Mouse (Mus musculus): ENCODE measurements at regions not wholly inside any gene's neighbourhood (a gene's known extent, or its start where the extent isn't known, plus 50 kb on each side); places are given as distances from the start of the nearest gene placed in this dataset.
A peak's percentile ranks its signal among the peaks of the same experiment; 100 is the strongest.

DNA sequence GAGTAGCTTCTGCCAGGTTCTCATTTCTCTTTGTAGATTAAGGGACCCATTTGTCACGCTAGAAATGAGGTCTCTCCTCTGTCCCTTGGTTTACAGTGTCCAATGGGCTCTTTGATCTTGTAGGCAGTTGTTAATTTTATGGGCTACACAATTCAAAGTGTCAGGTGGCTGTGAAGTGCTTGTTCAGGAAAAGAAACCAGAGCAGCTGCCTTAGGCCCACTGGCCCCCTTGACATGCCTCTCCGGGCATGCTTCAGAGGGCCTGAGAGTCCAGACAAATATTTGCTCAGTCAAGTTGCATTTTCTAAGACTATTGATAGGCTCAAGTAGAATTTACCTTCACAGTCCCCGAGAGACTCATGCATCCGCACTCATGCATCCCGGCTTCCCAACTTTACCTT lies 94.0 kb downstream of the Ackr3 start:
- Histone ChIP-seq H3K27ac (no peak overlapping the region), H3K4me3 (no peak overlapping the region)
- DNase-seq: no peak
- TF ChIP-seq CTCF (IDR thresholded peaks at IDR 0.05): no peak
- intact Hi-C loops (cut with DNase I): no loop called here

DNA sequence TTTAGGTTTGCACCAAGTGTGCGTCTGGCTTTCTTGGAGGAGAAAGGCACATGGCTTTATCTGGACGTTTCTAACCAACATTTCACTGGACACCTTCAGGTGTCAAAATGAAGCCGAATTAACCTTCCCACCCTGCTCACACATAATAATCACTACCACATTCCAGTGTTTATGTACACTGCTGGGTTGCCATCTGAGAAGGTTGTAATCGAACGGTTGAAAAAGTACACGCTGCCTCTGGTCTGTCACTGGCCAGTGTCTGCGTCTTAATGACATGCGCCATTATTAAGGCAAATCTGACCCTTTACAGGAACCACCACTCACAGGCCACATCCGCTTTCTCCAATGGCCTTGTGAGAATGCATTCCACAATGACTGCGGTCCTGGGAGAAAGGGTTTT lies 96.4 kb downstream of the Ackr3 start:
- TF ChIP-seq CTCF (IDR thresholded peaks at IDR 0.05): no peak
- no peak overlapping the region for H3K27ac ChIP-seq
- intact Hi-C loops (cut with DNase I): no loop called here
- H3K4me3 ChIP-seq: no peak overlapping the region
- no peak for DNase-seq

DNA sequence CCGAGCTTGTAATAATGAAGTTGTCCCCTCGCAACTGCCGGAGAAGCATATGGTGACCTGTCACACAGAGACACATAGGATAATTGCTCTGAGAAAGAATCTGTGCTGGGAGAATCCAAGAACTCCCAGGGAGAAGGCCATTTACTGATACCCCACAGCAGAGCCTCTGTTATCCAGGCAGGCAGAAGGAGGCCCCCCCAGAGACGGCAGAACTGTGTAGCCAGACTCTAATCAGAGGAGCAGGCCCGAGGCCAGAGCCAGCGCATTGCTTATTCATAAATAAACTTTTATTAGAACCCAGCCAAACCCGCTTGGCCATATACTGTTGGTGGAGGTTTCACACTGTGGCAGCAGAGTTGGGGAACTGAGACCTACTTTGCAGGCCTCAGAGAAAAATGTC lies 100.6 kb downstream of the Ackr3 start:
- no peak for DNase-seq
- intact Hi-C loops (cut with DNase I): no loop called here
- Histone ChIP-seq H3K27ac (no peak overlapping the region), H3K4me3 (no peak overlapping the region)
- TF ChIP-seq CTCF (IDR thresholded peaks at IDR 0.05): no peak

DNA sequence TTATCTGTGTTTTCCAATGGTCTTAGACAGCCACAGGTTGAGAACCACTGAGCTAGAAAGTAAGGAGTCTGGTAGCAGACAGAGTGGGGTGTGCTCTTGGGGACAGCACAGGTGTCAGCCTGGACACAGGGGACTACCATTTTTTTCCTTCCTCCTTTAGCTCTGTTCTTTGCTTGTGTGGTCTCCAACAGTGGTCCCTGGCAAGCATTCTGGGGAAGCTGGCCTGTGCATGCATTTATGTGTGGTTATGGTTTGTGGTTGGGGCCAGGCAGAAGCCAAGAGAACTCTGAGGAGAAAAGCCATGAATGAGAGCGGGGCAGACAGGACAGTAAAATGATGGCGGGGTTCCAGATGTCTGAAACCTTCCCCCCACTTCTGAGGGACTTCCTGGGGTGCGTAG lies 107.2 kb downstream of the Ackr3 start:
- DNase-seq: no peak
- H3K27ac ChIP-seq: no peak overlapping the region
- no peak for TF ChIP-seq CTCF (IDR thresholded peaks at IDR 0.05)
- H3K4me3 ChIP-seq: no peak overlapping the region
- intact Hi-C loops (cut with DNase I): no loop called here

DNA sequence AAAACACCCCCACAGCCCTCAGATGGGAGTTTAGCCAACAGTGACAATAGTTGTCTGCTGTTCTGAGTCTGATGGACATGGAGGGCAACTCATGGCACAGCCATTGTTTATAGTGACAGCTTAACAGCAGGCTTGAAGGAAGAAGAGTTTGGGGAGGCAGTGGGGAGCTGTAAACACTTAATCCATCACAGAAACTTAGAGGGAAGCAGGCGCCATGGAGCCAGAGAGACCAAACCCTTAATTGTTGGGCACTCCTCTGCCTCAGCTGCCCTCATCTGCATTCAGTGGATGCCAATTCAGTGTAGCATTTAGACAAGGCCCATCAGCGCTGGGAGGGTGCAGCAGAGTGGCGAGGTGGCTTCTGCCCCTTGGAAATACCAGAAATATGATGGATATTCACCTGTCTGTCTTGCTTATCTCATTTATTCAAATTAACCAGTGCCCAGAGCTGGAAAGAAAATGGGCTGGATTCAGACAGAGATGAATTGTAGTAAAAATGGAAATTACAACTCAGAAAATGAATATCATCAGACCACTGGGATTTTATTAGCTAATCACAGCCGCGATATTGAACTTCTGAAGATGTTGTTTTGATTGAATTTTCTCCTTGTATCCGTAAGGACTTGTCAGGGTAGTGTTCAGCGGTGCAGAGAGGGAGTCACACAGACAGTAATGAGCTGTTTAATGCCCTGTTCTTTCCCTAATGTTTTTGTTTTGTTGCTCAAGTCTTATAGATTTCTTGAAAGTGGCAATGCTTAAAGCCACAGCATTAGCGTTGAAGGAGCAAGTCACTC lies 108.1 kb downstream of the Ackr3 start:
- Histone ChIP-seq H3K27ac (no peak overlapping the region), H3K4me3 (no peak overlapping the region)
- intact Hi-C loops (cut with DNase I): no loop called here
- DNase-seq: no peak
- no peak for TF ChIP-seq CTCF (IDR thresholded peaks at IDR 0.05)

DNA sequence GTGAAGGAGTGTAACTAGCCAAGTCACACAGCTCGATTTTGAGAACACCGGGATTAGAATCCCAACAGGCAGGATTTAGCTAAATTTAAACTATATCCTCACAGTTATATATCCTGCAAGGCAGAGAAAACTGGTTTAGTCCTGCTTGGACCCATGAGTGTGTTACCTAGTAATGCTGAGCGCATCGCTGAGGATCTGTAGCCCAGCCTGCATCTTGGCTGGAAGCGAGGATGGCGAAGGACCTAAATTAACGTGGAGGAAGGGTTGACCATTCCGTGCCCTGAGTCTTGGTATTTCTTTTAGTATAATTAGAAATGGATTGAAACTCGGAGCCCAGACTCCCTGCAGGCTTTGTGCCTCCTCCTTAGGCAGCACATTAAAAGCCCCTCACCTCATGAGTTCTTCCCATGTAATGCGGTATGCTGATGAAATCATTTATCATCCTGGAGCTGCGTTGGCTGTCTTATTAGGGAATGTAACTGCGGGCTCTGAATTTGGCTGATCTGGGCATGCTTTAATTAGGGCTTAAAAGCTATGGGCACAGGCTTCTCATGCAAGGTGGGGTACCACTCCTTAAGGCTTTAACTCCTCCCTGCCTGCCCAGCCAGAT lies 110.1 kb downstream of the Ackr3 start:
- intact Hi-C loops (cut with DNase I): no loop called here
- H3K27ac ChIP-seq: no peak overlapping the region
- no peak for TF ChIP-seq CTCF (IDR thresholded peaks at IDR 0.05)
- H3K4me3 ChIP-seq: no peak overlapping the region
- no peak for DNase-seq

DNA sequence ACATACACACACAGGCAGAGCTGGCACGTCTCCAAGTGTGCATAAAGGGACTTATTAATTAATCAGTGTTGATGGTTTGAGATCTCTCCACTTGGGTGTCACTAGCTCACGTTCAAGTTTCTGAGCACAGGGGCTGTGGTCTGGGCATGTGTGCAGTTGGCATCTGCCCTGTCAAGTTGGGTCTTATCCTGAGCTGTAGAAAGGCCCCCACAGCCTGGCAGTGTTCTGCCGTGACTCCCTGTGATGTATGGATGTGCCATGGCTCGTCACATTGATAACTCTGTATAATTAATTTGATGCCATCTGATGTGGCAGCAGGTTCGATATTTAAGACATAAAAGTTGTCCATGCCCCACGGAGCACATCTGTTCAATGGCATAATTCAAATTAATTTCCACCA lies 114.1 kb downstream of the Ackr3 start:
- no peak overlapping the region for H3K4me3 ChIP-seq
- no peak for TF ChIP-seq CTCF (IDR thresholded peaks at IDR 0.05)
- no peak for DNase-seq
- H3K27ac ChIP-seq: no peak overlapping the region
- intact Hi-C loops (cut with DNase I): no loop called here

DNA sequence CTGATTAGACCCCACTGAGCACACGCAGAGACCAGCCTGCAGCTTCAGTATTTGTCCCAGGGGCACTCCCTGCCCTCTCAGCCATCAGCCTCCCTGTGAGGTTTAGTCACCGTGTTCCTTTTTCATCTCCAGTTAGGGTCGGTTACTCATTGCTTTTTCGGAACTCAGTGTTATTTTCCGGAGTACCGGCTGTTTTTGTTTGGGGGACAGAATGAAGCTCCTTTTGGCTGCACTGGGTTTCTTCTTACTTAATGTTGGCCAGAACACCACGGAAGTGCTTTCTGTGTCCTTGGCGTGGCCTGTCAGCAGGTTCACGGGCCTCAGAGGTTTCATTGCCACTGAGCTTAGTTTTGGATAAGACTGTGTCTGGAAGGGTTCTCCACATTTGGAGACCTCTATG lies 114.7 kb downstream of the Ackr3 start:
- no peak for TF ChIP-seq CTCF (IDR thresholded peaks at IDR 0.05)
- DNase-seq: peak; percentile 30
- Histone ChIP-seq H3K27ac (peak overlapping the region; percentile 16; the same call in 1 of the 2 replicates), H3K4me3 (no peak overlapping the region)
- intact Hi-C loops (cut with DNase I): no loop called here

DNA sequence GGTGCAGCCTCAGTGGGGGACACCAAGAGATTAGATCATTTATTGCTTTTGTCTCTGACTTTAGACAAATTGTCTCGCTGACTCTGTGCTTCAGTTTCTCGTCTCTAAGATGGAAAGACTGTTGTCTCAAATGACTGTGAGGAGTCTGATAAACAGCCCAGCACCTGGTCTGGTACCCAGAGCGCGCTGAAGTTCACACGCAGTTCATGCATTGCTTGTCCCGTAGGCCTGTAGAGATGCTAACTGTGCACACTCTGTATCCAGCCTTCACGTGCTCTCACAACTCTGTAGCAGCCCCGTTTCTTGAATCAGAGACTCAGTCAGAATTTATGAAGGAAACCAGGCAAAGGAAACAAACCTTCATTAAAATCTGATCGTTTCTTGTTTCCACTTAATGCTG lies 116.7 kb downstream of the Ackr3 start:
- Histone ChIP-seq H3K27ac (no peak overlapping the region), H3K4me3 (no peak overlapping the region)
- TF ChIP-seq CTCF (IDR thresholded peaks at IDR 0.05): no peak
- intact Hi-C loops (cut with DNase I): no loop called here
- DNase-seq: no peak

DNA sequence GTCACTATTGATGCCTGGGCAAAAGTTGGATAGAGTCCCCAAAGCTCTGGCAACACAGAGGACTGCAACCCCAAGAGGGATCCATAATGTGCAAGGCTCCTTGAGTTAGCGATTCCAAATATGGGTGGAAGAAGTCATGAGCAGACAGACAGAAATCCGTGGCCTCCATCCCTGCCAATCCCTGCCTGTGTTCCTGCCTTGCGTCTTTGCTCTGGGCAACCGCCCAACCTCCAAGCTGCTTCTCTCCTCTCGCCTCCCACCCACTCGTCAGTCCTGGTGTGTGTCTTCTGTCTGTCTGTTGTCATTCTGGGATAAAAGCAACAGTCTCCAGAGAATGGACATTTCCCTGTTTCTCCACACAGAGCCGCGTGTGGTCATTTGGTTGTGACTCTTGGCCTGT lies 117.7 kb downstream of the Ackr3 start:
- intact Hi-C loops (cut with DNase I): no loop called here
- no peak overlapping the region for H3K27ac ChIP-seq
- no peak for DNase-seq
- no peak overlapping the region for H3K4me3 ChIP-seq
- TF ChIP-seq CTCF (IDR thresholded peaks at IDR 0.05): no peak

DNA sequence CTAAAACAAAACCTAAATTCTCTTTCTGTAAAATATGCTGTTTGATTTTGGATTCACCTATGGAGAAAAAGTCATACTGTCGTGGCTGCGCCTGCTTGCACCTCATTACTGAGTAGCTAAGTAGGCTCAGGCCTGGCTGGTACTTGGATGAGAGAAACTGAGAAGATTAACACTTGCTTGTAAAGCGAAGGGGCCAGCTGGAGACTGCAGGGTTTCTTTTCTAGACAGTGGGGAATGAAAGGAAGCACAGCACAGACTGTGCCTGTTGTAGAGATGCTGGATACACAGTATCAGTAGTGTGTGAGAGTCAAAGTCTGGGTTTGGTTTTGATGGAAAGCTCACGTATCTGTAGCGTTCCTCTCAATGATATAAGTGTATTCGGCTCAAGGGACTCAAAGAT lies 123.5 kb downstream of the Ackr3 start:
- H3K4me3 ChIP-seq: no peak overlapping the region
- TF ChIP-seq CTCF (IDR thresholded peaks at IDR 0.05): no peak
- intact Hi-C loops (cut with DNase I): no loop called here
- no peak overlapping the region for H3K27ac ChIP-seq
- DNase-seq: no peak

DNA sequence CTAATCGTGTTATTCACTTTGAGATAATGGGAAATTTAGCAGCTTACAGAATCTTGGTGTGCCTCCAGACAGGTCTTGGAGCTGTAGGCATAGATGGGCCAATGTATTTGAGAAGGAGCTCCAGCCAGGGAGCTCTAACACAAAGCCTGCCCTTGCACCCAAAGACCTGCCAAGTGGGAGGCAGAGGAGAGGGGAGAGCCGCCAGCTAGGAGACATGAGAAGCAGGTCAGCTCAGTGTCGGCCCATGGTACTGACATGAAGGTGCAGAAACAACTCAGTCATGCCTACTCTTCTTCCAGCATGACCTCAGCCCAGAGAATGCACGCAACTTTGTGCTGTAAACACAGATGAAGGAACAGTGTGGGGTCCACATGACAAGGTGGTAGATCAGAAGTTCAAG lies 128.8 kb downstream of the Ackr3 start:
- H3K4me3 ChIP-seq: no peak overlapping the region
- peak; percentile 77 for DNase-seq
- intact Hi-C loops (cut with DNase I): no loop called here
- H3K27ac ChIP-seq: no peak overlapping the region
- TF ChIP-seq CTCF (IDR thresholded peaks at IDR 0.05): no peak

DNA sequence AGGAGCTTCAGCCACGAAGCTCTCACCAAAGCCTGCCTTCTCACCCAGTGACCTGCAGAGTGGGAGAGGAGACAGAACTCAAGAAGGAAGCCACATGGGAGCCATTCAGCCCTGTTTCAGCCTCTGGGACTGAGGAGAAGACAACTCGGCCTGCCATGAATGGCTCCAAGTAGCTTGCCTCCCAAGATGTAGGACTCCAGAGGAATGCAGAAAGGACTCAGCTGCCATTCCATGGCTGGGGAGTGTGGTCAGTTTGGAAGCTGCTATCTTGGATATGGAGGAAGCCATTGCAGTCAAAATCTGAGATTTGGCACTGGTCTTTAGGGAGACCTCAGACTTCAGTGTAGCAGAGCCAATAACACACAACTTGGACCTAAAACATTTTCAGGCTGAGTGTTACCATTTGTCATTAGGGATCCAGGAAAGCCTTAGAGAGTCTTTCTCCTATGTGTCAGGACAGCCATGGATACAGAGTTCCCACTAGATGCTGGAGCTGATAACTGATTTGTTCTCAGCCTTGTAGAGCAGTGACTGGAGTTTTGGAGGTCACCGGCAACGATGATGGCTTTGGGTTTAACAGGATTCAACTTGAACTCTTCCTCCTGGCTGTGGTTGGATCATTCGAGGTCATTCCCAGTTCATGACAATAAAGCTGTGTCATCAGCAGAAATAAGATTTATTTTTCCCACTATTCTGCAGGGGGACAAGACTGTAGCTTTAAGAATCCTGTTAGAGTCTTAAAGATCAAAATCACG lies 130.1 kb downstream of the Ackr3 start:
- TF ChIP-seq CTCF (IDR thresholded peaks at IDR 0.05): no peak
- no peak overlapping the region for H3K27ac ChIP-seq
- no peak overlapping the region for H3K4me3 ChIP-seq
- intact Hi-C loops (cut with DNase I): no loop called here
- no peak for DNase-seq
